In the genomic region with DNA sequence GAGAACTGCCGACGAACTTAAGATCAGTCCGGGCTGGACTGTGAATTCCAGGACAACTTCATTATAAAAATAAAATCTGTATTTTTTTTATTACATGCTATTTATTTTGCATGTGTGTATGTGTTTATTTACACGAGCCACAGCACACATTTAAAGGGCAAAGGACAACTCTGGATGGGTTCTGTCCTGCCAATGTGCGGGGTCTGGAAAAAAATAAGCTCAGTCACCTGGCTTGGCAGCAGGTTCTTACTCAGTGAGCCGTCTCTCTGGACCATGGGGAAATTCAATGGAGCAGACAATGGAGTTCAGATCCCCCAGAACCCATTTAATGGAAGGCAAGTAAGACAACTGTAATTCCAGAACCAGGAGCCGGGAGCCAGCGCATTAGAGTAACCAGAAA, we compare ENCODE assay signal across 19 mouse cellular contexts.
"Had no signal": no experiment of that assay in that cellular context is flagged by ENCODE, and none has a peak within 500 bp of the region (broad histone marks: within the 10 kb centered on the region; RNA-seq: fewer than 3 reads in every experiment).

No protein-coding gene starts in this region.

- H3K4me3 ChIP-seq: limb, embryonic 12.5 days; limb, embryonic 15.5 days; midbrain, embryonic 12.5 days; midbrain, embryonic 15.5 days; neural tube, embryonic 12.5 days; neural tube, embryonic 15.5 days had no signal

- H3K4me2 ChIP-seq: limb, embryonic 12.5 days; limb, embryonic 15.5 days; midbrain, embryonic 12.5 days; midbrain, embryonic 15.5 days; neural tube, embryonic 12.5 days; neural tube, embryonic 15.5 days had no signal

- H3K9ac ChIP-seq: limb, embryonic 12.5 days; limb, embryonic 15.5 days; midbrain, embryonic 12.5 days; midbrain, embryonic 15.5 days; neural tube, embryonic 12.5 days; neural tube, embryonic 15.5 days had no signal

- H3K27ac ChIP-seq: kidney, postnatal 0 days; limb, embryonic 12.5 days; limb, embryonic 15.5 days; midbrain, embryonic 12.5 days; midbrain, embryonic 15.5 days; neural tube, embryonic 12.5 days; neural tube, embryonic 15.5 days; stomach, postnatal 0 days had no signal

- H3K27me3 ChIP-seq: limb, embryonic 12.5 days; limb, embryonic 15.5 days; midbrain, embryonic 12.5 days; midbrain, embryonic 15.5 days; neural tube, embryonic 12.5 days; neural tube, embryonic 15.5 days had no signal

- H3K9me3 ChIP-seq: limb, embryonic 12.5 days; limb, embryonic 15.5 days; midbrain, embryonic 12.5 days; midbrain, embryonic 15.5 days; neural tube, embryonic 12.5 days; neural tube, embryonic 15.5 days had no signal

- ATAC-seq: intestine, postnatal 0 days; midbrain, embryonic 15.5 days had no signal

- DNase-seq: kidney, postnatal 25 days; left cerebral cortex, postnatal 4 days; lung, adult 2 months; lung, postnatal 14 days; right cerebral cortex, adult 18-20 months; right cerebral cortex, postnatal 14 days; right cerebral cortex, postnatal 4 days; thymus, adult 2 months; thymus, postnatal 14 days; thymus, postnatal 4 days had no signal
